Mouse (Mus musculus) urinary bladder, adult 2 months (tissue): ENCODE data around the gene Ppp1cc. TPM values are rescaled to one million over a fixed set of nuclear protein-coding genes. Genes with fewer than 3 reads are reported as not detected.
"Not testable (repeated sequence)": the region's sequence is repeated elsewhere in the genome, so short reads cannot be mapped to it uniquely, and the experiment has no call there.

ENCODE experiments used
- DNase-seq: peaks from one replicate; pipeline ENCODE4 v3.0.0; 2022; ENCODE audit warnings: low spot score
- polyA plus RNA-seq: library from polyadenylated mRNA; depleted of rRNA; stranded (reverse); fragments of >200 nt; gene quantifications from 2 replicates; pipeline ENCODE4 v1.2.3, GENCODE M21; 2012

Ppp1cc gene
- polyA plus RNA-seq, 1 experiment: 172 TPM

DNA sequence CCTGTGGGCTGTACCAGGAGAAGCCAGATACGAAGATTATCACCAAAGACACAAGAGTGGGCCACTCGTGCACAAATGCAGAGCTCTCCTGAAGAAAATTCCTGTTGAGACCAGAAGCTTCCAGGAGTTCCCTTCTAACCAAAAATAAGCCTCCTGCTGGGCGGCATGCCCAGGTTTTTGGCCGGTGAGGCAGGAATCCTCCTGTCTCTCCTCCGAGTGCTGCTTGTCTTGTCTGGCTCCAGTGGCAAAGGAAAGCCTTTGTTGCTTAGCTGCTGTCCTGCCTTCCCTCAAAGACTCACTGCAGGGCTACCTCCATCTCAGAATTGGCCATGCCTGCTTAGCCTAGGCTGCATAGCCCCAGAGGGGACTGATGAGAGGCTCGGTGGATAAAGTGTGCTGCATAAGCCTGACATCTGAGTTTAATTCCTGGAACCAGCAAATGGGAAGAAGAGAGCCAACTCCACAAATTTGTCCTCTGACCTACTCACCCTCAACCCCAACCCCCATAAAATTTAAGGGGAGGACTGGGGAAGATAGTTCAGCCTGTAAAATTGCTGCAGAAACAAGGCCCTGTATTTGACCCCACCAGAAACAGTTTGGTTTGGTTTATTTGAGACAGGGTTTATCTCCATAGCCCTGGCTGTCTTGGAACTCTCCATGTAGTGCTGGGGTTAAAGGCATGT, 7.3 kb downstream of the Ppp1cc start:
- no peak for DNase-seq

GRCm38 (mm10) chr5:122166636-122167161, 8.6 kb downstream of the Ppp1cc start:
- DNase-seq: no peak

- DNase-seq: no peak
Observed at GRCm38 (mm10) chr5:122168344-122169069, 10.4 kb downstream of the Ppp1cc start.

- no peak for DNase-seq
Observed at GRCm38 (mm10) chr5:122171058-122171457, 13.0 kb downstream of the Ppp1cc start.

- DNase-seq: no peak
Observed at GRCm38 (mm10) chr5:122175402-122175801, 17.3 kb downstream of the Ppp1cc start.

DNA sequence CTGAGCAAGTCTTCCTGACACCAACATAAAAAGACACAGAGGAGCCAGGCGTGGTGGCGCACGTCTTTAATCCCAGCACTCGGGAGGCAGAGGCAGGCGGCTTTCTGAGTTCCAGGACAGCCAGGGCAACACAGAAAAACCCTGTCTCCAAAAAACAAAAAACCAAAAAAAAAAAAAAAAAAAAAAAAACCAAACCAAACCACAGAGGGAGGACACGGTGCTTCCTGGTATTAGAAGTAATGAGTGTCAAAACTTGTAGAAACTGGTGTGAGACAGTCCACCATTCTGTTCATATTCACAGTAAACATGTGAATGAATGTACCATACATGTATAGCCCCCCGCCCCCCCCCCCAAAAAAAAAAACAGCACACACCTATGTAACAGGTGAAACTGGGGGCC, 17.9 kb downstream of the Ppp1cc start:
- DNase-seq: no peak

- DNase-seq: no peak
Observed at GRCm38 (mm10) chr5:122176398-122176797, 18.3 kb downstream of the Ppp1cc start.

- no peak for DNase-seq
Observed at GRCm38 (mm10) chr5:122179665-122180064, 21.6 kb downstream of the Ppp1cc start.

DNA sequence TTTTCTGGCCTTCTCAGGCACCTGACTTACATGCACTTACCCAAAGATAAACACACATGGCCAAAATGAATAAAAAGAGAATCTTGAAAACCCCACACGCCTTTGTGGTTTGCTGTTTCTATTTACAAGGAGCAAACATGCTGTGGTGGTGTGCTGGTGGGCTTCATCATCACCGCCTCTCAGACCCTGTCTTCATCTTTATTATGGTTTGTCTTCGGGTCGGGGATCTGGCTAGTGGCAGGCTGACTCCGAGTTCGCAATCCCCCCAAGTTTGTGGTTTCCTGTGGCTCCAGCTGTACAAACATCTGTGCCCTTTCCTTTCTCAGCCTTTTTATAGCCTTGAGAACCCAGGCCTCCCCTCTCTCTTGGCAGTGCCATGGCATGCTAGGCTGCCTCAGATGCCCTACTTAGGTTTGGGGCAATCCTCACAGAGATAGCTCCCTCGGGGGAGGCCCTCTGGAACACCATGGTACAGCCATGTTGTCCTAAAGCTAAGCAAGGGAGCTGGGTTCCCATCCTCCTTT, 26.3 kb downstream of the Ppp1cc start:
- DNase-seq: no peak

DNA sequence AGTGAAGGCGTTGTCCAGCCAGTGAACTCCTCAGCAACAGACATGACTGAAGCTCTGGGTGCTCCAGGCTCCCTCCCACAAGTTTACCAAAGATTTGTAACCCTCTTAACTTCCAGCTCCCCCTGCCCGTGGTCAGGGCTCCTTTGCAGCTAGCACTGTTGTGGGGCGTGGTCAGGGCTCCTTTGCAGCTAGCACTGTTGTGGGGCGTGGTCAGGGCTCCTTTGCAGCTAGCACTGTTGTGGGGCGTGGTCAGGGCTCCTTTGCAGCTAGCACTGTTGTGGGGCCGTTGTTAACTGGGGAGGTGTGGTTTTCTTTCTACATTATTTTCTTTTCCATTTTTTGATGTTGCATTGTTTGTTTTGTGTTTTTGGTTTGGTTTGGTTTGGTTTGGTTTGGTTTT, 26.8 kb downstream of the Ppp1cc start:
- DNase-seq: not testable (repeated sequence)

DNA sequence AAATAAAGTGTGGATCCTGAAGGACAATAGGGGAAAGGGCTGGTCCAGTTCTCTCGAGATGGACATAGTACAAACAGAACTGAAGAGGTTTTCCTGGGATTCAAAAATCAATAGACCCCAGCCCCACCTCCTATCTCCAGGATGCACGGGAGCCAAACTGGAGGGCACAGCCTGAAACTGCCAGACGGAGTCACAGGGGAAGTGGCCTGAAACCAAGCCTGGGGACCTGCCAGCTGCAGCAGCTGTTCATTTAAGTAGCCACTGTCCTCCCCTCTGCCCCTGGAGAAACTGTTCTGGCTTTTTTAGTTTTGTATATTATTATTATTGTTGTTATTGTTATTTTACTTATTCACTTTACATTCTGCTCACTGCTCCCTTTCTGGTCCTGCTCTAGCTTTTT, 31.0 kb downstream of the Ppp1cc start:
- DNase-seq: no peak

DNA sequence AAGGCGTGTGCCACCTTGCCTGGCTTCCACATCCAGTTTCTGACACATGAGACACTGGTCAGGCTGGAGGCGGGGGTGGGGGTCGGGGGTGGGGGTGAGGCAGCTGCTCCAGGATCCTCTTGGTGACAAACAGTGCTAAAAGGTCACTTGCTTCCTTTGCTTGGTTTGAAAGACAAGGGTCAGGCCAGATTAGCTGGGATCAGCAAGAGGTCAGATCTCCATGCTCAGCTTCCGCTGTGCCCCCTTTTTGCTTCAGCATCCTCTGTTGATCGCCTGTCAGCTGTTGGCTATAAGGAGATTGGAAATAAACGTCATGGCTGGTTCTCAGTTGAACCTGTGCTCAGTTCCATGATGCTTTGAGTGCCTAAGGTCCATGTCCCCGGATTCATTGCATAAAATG, 32.4 kb downstream of the Ppp1cc start:
- no peak for DNase-seq

DNA sequence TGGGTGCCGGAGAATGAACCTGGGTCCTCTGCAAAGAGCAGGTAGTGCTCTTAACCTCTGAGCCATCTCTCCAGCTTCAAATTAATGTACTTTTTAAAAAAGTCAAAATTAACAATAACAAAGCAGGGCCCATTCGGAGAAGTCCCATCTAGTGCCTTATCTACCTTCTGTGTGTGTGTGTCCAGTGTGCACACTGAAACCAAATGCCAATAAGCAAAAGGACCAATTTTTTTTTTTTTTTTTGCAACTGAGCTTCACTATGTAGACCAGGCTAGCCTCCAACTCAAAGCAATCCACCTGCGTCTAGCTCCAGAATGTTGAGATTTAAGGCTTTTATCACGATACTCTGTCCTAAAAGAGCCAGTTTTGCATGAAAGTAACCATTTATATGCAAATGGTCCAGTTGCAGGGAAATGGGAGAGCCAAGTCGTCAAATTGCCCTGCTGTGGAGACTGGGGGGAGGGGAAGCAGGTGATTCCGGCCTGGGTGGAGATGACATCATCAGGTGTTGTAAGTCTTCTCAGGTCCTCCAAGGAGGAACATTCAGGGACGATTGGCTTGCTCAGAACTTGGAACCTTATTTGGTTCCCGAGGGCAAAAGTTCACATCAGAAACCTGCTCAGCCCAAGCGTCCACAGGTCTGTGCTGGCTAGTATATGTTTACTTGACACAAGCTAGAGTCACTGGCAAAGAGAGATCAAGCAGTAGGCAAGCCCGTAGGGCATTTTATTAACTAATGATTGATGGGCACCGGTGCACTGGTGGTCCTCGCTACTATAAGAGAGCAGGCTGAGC, 33.4 kb downstream of the Ppp1cc start:
- DNase-seq: no peak

DNA sequence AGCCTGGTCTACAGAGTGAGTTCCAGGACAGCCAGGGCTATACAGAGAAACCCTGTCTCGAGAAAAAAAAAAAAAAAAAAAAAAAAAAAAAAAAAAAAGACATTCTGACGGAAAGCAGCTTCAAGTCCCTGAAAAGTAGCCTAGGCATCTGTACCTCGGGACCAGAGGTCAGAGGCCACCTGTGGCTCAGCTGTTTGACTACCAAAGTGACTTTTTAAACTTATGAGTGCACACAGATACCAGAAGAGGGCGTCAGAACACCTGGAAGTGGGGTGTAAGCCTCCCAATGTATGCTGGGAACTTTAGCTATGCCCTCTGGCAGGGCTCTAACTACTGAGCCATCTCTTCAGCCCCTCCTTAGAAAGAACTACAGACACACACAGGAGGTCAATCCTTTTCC, 34.3 kb downstream of the Ppp1cc start:
- no peak for DNase-seq

- no peak for DNase-seq
Observed at GRCm38 (mm10) chr5:122200872-122201271, 42.8 kb downstream of the Ppp1cc start.

DNA sequence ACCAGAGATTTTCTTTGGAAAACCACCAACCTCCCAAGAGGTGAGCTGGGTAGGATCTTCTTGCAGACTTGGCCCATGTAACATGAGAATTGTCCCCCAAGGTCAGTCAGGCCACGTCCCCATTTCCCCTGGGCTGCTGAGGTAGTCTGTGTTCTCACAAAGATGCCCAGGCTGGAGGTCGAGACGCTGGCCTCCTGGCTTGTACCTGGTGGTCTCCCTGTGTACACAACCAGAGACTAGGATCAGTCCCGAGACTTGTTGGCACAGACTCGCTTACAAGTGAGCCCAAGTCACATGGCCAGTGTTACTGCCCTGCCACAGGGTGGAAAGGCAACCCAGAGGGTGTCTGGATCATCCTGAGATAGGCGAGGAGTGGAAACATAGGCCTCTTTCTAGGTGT, 43.8 kb downstream of the Ppp1cc start:
- no peak for DNase-seq

- no peak for DNase-seq
Observed at GRCm38 (mm10) chr5:122204180-122204579, 46.1 kb downstream of the Ppp1cc start.

GRCm38 (mm10) chr5:122206475-122206874, 48.4 kb downstream of the Ppp1cc start, which contains the start of gene Hvcn1:
TSS of gene Hvcn1 (plus strand) at chr5:122206804.
- DNase-seq: no peak

GRCm38 (mm10) chr5:122208909-122209308, 50.8 kb downstream of the Ppp1cc start:
- no peak for DNase-seq

GRCm38 (mm10) chr5:122209591-122210368, 51.7 kb downstream of the Ppp1cc start:
- no peak for DNase-seq

GRCm38 (mm10) chr5:122210890-122211289, 52.8 kb downstream of the Ppp1cc start:
- DNase-seq: no peak
